Mouse (Mus musculus) frontal cortex, postnatal 14 days (tissue): ENCODE results near the gene Arpc1b.
"Not testable (repeated sequence)": the region's sequence is repeated elsewhere in the genome, so short reads cannot be mapped to it uniquely, and the experiment has no call there.

Experiments
- DNase-seq, 2 experiments: peaks; one replicate each; pipeline ENCODE4 v3.0.0; 2022; ENCODE audit warnings: low spot score in 2 of 2

Gene Arpc1b

DNA sequence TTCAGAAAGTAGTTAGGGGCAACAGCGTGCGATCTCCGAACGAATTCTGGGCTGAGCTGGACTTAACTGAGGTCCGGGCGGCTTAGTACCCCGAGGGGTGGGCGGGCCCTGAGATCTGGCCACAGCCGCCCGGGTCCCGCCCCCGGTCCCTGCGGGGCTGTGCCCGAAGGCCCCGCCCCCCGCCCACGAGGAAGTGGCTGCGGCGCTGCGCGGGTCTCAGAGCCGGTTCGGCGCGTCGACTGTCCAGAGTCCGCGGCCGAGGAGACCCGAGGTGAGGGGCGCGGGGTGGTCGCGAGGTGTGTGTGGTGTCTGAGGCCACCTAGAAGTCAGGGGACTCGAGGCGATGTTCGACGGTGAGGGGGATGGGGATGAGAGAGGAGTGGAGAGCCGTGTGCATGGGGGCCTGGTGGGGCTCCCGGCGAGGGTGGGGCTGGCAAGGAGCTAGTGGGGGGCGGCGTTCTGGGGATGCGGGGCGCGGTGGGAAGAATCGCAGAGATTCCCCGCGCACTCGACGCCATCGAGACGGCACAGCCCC is at the start of gene Arpc1b:
Gene Arpc1b (plus strand): TSS at position 145 of the 535 bp plus-strand sequence.
- no peak for DNase-seq

DNA sequence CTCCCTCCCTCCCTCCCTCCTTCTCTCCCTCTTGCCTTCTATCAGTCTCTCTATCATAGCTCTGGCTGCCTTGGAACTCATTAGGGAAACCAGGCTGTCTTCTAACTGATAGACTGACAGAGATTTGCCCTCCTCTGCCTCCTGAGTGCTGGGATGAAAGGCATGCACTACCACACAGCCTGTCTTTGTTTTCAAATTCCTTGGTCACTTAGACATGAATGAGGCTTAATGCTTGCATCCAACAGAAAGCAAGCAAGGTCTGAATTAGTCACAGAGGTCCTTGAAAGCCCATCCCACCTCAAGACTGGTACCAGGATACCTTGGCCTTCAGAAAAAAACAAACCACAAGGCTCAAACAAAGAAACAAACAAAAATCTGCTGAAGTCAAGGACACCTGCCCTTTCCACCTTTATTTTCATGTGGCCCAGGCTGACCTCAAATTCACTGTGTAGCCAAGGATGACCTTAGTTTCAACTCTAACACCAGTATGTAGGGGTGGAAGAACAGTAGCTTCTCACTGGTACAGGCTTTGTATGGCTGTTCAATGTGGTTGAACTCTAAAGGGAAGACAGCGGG is 49.2 kb upstream of the Arpc1b start:
- no peak for DNase-seq

DNA sequence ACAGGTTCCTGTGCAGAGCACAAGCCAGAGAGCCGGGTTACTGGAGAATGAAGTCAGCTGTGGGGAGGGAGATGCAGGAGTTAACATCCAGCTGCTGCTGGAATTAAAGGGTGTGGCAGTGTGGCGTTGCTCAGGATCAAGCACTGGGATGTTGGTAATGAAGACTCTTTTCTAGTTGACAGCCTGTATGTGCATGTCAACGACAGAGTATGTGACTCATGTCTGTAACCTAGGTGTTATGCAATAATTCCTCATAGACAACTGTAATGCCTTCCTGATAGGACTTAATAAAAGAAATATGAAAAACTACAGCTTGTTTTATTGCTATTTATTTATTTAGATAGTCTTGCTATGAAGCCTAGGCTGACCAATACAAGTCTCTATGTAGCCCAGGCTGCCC is 45.2 kb upstream of the Arpc1b start:
- no peak for DNase-seq

DNA sequence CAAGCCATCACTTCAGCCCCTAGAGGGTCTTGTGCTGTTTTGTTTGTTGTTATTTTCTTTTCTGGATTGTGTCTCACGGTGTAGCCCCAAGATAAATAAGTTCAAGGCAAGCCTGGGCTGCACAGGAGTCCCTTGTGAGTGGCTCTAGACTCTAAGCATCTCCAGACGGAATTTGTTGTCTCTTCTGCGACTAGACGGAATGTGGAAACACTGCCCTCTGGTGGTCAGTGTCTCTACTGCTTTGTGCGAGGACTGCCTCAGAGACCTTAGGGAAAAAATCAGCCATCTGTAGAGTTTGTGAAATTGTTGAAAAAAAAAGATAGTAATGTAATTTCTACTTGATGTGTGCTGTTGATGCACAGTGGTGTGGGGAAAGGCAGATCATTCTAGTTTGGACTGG is 44.3 kb upstream of the Arpc1b start:
- peak; percentile 44 to 77 for DNase-seq

DNA sequence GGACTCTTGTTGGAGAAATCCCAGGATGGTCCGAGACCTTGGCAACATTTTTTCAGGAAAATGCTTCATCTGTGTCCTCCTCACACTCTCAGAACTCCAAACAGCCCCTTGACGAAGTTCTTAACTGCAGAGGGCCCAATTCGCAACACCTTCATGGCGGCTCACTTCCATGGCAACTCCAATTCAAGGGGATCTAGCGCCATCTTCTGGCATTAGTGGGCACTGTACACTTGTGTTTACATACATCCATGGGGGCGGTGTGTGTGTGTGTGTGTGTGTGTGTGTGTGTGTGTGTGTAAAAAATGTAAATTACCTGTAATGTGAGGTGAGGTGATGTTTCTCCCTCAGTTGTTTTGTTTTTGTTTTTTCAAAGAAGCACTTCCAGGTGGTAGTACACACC is 42.7 kb upstream of the Arpc1b start:
- no peak for DNase-seq

DNA sequence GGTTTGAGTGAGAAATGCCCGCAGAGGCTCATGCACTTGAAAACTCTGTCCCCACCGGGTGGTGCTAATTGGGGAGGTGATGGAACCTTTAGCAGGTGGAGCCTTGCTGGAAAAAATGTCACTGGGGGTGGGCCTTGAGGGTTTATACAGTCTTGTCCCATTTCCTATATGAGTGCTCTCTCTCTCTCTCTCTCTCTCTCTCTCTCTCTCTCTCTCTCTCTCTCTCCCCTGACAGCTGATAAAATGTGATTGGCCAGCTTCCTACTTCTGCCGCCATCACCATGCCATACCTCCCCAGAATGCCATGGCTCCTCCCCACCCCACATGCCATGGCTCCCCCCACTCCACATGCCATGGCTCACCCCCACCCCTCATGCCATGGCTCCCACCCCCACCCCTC is 38.9 kb upstream of the Arpc1b start:
- DNase-seq = no peak

DNA sequence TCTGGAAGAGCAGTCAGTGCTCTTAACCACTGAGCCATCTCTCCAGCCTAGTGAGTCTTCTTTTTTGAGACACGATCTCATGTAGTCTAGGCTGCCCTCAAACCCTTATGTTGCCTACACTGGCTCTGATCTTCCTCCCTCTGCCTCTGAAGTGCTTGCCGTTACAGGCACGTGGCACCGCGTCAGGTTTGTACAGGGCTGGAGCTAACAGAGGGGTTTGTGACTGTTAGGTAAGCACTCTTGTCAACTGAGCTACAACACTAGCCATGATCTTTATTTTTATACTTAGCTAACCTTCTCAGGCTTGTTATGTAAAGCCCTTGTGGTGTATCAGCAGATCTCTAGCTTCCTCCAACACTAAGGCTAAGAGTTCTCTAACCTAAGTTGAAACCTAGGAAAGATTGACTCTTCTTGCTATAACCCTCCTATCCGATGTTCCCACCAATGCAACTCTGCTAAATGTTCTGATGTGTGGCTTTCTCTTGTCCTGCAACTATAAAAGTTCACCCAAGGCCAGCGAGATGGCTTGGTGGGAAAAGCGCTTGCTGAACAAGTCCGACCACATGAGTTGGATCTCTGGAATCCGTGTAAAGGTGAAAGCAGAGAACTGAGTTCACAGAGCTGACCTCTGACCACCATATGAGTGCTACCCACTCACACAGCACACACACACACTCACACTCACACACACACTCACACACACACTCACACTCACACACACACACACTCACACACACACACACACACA is 32.0 kb upstream of the Arpc1b start:
- no peak for DNase-seq

DNA sequence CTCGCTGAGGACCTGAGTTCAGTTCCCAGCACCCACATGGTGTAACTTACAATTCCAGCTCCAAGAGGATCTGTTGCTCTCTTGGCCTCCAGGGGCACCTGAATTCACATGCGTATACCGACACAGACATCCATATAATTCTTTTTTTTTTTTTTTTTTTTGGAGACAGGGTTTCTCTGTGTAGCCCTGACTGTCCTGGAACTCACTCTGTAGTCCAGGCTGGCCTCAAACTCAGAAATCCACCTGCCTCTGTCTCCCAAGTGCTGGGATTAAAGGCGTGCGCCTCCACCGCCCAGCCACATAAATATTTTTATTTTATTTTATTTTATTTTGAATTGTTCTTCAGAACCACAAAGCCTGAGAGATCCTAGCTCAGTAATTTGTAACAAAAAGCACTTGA is 30.8 kb upstream of the Arpc1b start:
- not testable (repeated sequence) for DNase-seq

DNA sequence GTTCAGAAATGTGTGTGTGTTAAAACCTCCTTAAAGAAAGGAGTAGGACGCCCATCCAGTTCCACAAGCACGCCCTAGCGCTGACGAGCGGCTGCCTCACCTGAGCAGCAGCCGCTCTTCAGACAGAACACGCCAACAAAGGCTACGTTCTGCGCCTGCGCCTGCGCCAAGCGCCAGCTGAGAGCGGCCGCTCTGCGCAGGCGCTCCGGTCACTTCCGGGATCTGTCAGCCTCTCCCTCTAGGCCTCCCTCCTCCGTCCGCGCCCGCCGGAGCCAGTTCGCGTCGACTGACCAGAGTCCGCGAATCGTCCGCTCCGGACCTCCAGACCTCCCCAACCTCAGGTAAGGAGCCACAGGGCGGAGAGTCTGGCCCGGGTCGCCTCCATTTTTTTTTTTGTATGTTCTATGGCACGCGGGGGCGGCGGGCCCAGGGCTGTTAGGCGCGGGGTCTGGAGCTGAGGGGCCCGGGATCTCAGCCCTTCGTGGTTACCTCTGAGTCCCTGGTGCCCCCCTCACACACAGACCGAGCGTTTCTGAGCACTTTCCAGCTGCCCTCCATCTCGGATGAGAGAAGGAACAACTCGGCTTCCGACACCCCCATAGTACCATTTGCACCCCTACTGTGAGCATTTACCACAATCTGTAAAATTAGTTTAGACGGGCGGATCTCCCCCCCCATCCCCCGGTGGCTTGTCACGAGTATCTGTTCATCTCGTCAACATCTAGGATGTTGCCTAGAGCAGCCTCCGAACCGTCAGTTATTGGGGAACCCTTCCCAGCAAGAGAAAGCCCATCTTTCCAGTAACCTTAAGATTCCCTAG is 30.2 kb upstream of the Arpc1b start, which contains the start of the genes Arpc1a and Kpna7:
Gene Arpc1a (plus strand): TSS at position 199 of the 820 bp plus-strand sequence.
Gene Kpna7 (minus strand): TSS at position 399 of the 820 bp plus-strand sequence.
- peak; percentile 76 to 79 for DNase-seq

DNA sequence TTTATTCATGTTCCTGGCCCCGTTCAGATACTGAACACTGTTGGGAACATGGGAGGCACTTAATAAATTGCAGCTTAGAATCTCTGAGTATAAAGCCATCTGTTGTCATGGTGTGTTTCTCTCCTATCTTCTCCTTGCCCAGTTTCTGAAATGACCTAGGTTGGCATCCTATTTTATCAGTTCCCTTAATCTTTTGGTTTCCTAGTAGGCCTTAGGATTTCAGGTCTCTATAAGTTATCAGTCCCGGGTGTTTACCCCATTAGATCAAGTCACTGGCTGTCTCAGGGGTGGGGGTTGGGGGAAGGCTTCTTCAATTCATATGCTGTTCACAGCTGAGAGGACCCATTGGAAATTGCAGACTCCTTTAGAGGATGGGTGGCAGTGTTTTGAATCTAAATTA is 29.2 kb upstream of the Arpc1b start:
- DNase-seq = no peak

DNA sequence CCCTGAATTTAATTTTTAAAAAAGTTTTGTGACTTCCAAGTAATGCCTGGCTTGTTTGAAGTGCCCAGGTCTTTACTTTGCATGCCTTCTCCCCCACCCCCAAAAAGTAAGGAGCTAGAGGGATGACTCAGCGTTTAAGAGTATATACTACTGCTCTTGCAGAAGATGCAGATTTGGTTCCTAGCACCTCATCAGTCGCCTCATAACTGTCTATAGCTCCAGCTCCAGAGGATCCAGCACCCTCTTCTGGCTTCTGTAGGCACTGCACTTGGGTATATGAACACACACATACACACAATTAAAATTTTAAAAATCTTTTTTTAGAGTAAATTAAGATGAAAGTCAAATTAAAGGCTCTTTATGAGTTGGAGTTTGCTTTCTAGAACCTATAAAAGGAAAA is 25.8 kb upstream of the Arpc1b start:
- no peak for DNase-seq

DNA sequence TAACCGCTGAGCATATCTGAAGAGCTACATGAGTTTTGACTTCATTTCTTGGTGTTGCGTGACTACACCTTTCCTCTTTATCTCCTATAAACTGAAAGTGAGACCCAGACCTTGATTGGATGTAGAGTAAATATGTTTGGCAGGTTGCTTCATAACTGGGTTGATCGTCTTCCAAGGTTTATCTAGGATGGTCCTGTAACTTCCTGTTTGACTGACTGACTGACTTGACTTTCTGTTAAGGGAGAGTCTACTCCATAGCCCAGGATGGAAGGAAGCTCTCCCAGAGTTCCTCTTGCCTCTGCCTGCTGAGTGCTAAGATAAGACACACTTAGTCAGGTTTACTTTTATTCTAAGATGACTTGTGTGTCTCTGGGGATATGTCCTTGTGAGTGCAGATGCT is 24.1 kb upstream of the Arpc1b start:
- no peak for DNase-seq

DNA sequence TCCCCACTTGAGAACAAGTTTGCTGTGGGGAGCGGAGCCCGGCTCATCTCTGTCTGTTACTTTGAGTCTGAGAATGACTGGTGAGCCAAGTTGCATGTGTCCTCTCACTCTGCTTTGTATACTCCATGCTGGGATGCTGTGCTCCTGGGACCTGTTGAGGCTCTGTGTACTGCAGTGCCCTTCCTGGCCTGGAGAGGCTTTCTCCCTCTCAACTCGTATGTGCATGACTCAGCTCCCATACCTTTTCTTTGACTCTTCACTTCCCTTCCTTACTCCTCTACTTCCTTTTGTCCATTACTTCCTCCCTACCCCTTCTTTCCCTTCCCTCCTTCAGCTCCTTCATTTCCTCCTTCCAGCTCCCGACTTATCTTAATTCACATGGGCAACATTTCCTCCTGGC is 17.8 kb upstream of the Arpc1b start:
- DNase-seq = no peak

DNA sequence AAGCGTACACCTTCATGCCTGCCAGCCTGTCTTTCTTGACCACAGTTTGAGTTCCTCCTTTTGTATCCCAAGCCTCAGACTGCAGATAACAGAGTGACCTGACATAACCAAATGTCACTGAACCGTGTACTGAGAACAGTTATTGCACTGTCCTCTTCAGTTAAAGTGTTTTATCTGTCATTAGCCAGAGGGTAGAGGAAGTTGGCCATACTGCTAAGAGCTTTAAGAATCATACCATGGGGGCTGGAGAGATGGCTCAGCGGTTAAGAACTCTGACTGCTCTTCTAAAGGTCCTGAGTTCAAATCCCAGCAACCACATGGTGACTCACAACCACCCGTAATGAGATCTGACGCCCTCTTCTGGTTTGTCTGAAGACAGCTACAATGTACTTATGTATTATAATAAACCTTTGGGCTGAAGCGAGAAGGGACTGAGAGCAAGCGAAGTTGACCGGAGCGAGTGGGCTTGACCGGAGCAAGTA is 15.6 kb upstream of the Arpc1b start:
- no peak for DNase-seq

DNA sequence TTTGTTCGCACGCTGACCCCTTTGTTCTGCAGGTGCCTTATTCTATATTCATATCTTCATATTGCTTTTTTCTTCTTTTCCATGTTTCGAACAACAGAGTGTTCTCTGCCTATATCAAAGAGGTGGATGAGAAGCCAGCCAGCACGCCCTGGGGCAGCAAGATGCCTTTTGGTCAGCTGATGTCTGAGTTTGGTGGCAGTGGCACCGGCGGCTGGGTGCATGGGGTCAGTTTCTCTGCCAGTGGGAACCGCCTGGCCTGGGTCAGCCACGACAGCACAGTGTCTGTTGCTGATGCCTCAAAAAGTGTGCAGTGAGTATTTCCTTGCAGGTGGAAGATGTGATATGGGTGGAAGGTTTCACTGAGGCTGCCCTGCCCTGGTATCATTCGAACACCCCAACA is 13.1 kb upstream of the Arpc1b start:
- no peak for DNase-seq

DNA sequence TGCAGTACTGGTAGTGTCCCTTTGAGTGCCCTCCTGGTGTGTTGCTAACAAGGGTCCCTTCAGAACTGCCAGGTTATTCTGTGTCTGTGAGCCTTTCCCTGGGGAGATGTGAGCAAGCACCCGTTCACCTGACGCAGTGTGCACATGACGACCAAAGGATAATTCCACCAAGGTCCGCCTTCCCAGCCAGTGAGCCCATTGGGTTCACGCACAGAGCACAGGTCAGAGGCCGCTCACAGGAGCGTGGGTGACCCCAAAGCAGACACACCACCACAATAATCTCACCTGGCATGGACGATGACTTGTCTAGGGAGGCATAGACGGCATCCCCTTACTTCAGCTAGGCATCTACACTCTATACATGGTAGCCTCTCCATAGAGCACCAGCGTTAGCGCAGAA is 12.6 kb upstream of the Arpc1b start:
- DNase-seq = not testable (repeated sequence)

DNA sequence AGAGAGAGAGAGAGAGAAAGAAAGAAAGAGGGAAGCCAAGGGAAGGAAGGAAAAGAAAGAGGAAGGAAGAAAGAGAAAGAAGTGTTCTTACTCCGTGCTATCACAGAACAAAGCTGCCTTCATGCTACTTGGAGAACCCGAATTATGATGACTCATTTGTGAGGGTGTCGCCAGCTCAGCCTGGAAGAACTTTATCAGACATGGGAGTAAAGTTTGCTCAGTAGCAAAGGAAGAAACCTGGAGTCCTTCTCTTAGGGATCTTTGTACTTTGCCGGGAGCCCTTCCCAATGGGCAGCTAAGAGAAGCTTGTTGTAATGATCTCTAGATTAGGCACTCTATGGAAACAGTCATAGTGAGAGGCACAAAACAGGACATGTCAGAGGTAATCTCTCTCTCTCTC is 11.3 kb upstream of the Arpc1b start:
- no peak for DNase-seq

DNA sequence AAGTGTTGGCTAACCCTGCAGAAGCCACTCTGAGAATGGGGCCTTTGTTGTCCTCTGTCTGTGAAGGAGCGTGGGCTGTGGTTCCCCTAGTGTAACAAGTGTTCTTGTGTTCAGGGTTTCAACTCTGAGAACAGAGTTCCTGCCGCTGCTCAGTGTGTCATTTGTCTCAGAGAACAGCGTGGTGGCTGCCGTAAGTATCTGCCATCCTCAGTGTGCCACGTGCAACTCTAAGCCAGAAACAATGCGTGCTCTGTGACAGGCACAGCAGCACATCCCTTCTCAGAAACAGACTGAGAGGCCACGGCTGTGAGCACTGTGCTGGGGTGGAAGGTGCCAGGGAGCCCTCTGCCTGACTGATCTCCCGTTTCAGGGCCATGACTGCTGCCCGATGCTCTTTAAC is 9.7 kb upstream of the Arpc1b start:
- DNase-seq = no peak

DNA sequence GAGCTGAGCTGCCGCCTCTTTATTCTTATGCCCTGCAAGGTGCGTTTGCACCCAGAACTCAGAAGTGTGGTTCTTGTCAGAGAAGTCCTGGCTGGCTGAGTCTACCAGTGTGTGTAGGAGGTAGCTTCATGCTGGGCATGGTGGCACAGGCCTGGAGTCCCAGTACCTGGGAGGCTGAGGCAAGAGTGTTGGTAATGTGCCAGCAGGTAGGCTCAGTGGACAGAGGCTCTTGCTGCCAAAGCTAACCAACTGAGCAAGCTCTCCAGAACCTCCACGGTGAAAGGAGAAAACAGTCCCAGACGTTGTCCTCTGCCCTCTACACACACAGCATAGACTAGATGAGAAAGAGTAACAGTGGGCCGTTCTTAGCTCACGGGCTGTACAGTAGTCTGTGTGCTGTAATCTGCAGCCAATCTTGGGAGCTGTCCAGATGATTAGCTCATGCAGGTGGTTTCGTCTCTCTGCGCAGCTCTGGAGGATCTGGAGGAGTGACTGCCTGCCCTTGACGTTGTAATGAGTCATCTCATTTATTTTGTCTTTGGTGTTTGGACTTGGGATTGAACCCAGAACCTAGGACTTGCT is 8.2 kb upstream of the Arpc1b start:
- DNase-seq = no peak

DNA sequence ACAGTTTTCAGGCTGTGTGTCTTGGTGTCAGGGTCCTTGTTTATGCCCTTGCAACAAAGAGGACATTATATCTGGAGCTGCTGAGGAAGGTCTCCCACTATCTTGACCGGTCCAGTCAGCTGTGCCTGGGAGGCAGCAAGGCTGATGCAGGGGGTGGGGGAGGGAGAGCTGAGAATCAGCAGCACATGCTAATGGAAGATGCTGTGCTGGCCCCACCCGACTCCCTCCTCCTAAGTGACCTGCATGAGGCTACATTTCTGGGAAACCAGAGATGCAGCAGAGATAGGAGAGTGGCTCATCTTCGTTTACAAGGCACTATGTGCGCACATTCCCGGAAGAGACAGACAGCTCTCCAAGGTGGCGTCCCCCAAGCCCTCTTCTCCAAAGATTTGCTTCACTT is 3.6 kb upstream of the Arpc1b start:
- no peak for DNase-seq

DNA sequence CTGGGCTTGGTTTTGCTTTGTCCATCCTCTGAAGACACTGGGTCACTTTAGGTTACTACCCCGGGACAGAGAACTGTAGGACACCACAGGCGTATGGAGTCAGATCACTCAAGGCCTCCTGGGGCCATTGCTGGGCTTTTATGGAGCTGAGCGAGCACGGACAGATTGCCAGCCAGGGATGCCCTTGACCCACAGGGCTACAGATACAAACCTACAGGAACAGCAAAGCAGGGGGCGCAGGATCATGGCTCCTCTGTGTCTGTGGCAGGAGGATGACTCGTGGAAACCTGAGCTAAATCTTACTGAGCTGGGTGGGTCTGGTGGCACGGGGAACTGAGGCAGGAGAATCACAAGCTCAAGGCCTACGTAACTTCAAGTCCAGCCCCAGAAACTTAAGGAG is 1.4 kb upstream of the Arpc1b start:
- DNase-seq = no peak

DNA sequence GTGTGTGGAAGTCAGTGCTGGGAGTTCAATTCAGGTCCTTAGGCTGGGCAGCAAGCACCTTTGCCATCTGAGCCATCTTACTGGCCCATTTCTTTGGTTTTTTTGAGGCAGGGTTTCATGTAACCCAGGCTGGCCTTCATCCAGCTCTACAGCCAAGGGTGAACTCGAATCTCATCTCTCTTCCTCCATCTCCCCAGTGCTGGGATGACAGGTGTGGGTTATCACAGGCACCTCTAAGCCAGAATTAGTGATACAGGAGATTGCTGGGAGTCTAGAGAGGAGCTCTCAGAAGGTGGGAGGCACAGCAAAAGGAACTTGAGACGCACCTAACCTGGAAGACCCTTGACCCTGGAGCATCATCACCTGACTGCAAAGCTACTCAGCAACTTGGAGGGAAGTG is 599 bp upstream of the Arpc1b start:
- DNase-seq = no peak
